Mouse (Mus musculus): ENCODE data around the gene Lsm3. TPM values are rescaled to one million over a fixed set of nuclear protein-coding genes. Genes with fewer than 3 reads are reported as not detected.

Lsm3 gene
- polyA plus RNA-seq, 1 experiment: not detected

DNA sequence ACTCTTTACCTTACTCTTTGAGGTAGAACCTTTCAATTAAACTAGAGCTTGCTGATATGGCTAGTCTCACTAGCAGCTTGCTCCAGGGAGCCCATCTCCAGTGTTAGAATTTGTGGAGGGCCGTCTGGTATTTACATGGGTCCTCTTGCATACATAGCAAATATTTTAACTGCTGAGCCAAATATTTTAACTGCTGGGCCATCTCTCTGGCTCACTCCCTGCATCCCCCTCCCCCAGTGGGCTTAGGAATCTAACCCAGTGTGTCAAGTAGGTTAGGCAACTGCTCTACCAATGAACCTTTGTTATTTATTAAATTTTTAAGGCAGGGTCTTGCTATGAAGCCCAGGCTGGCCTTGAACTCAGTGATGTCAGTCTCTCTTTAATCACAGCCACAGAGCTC is 42.8 kb downstream of the Lsm3 start:
- 63% methylated on average over 1 of the region's 1 CpGs for WGBS
- H3K4me3 ChIP-seq (ENCODE audit: insufficient read depth, low read depth, low read length): no peak overlapping the region
- H3K27ac ChIP-seq (ENCODE audit: insufficient read depth, low read depth, low read length): no peak overlapping the region
- H3K4me1 ChIP-seq (ENCODE audit: control insufficient read depth, insufficient read depth, low read length): no peaks in the 10 kb centered on the region
- TF ChIP-seq CTCF (IDR thresholded peaks at IDR 0.05; ENCODE audit: insufficient read depth, low read depth, low read length) (no peak), POLR2A (IDR thresholded peaks at IDR 0.05; ENCODE audit: insufficient read depth, low read depth, low read length) (no peak)

DNA sequence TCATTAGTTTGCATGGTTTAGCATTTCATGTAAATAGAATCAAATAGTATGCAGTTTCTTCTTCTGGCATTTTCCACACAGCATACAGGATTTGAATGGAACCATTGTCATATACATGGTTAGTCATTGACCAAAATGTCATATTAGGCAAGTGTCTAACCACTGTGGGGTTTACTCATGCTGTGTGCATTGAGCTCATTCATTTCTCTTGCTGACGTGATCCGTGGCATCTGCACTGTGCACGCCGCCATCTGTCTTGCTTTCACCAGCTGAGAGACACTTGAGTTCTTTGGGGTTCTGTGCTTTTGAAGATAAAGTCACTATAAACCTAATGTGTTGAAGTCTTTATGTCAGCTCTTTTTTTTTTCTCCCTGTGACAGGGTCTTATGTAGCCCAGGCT is 43.6 kb downstream of the Lsm3 start:
- no peak overlapping the region for H3K4me3 ChIP-seq (ENCODE audit: insufficient read depth, low read depth, low read length)
- WGBS: 91% methylated on average over 4 of the region's 4 CpGs
- no peak overlapping the region for H3K27ac ChIP-seq (ENCODE audit: insufficient read depth, low read depth, low read length)
- no peaks in the 10 kb centered on the region for H3K4me1 ChIP-seq (ENCODE audit: control insufficient read depth, insufficient read depth, low read length)
- TF ChIP-seq CTCF (IDR thresholded peaks at IDR 0.05; ENCODE audit: insufficient read depth, low read depth, low read length): no peak
- TF ChIP-seq POLR2A (IDR thresholded peaks at IDR 0.05; ENCODE audit: insufficient read depth, low read depth, low read length): no peak

DNA sequence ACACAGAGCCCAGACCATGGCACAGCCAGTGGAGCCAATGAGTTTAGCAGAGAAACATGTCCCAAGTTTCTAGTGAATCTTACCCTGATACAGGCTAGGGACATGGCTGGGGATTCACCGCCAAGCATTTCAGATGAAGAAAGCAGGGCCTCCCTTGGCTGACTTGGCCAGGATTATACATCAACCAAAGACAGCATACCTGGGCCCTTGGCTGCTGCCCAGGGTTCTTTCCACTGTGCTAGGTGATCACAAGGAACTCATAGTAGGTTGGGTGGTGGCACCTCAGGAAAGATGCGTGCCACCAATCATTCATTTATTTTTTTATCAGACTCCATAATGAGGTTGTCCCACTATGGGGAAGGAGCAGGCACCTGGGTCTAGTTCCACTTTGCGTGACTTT is 44.5 kb downstream of the Lsm3 start:
- no peaks in the 10 kb centered on the region for H3K4me1 ChIP-seq (ENCODE audit: control insufficient read depth, insufficient read depth, low read length)
- H3K27ac ChIP-seq (ENCODE audit: insufficient read depth, low read depth, low read length): no peak overlapping the region
- no peak for TF ChIP-seq POLR2A (IDR thresholded peaks at IDR 0.05; ENCODE audit: insufficient read depth, low read depth, low read length)
- no peak overlapping the region for H3K4me3 ChIP-seq (ENCODE audit: insufficient read depth, low read depth, low read length)
- WGBS: 98% methylated on average over 3 of the region's 3 CpGs

DNA sequence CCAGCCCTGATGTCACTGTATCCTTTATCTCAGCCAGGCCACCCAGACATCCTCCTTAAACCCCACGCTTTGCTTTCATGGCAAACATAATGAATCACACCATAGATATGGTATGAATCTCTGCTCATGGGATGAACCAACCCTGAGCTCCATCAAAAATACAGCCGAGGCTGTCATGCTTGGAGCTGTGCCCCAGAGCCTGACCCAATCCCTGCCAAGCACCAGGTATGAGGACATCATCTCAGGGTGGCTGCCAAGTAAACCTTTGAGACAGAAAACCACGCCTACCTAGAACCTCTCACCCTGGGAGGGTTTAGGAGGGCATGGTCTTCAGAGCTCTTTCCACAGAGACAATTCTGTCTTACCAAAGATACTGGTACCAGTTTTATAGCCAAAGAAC is 47.3 kb downstream of the Lsm3 start:
- WGBS: 81% methylated on average over 3 of the region's 3 CpGs

DNA sequence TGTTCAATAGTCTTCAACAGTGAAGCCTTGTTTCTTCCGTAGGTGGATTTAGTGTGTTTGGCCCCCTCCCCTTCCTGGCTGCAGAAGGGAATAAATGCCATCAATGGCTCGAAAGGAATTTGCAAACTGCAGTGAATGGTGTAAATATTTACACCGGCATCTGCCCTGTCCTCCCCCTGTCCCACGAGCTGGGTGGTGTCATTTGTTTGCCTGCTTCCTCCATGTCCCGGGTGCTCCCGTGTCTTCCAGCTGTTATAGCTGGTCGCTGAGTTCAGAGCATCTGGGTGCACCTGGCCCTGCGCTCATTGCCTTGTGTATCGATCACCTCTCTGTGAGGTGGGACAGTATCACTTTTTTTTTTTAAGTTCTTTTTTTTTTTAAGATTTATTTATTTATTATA is 50.7 kb downstream of the Lsm3 start:
- Histone ChIP-seq H3K4me3 (ENCODE audit: insufficient read depth, low read depth, low read length) (no peak overlapping the region), H3K4me1 (ENCODE audit: control insufficient read depth, insufficient read depth, low read length) (no peaks in the 10 kb centered on the region), H3K27ac (ENCODE audit: insufficient read depth, low read depth, low read length) (no peak overlapping the region)
- 76% methylated on average over 9 of the region's 9 CpGs for WGBS
- TF ChIP-seq CTCF (IDR thresholded peaks at IDR 0.05; ENCODE audit: insufficient read depth, low read depth, low read length) (no peak), POLR2A (IDR thresholded peaks at IDR 0.05; ENCODE audit: insufficient read depth, low read depth, low read length) (no peak)

More for the DNA sequence above, 47.3 kb downstream of the Lsm3 start:
- Histone ChIP-seq H3K4me1 (ENCODE audit: control insufficient read depth, insufficient read depth, low read length) (no peaks in the 10 kb centered on the region), H3K27ac (ENCODE audit: insufficient read depth, low read depth, low read length) (no peak overlapping the region), H3K4me3 (ENCODE audit: insufficient read depth, low read depth, low read length) (no peak overlapping the region)
- no peak for TF ChIP-seq POLR2A (IDR thresholded peaks at IDR 0.05; ENCODE audit: insufficient read depth, low read depth, low read length)
- TF ChIP-seq CTCF (IDR thresholded peaks at IDR 0.05; ENCODE audit: insufficient read depth, low read depth, low read length): no peak

Other genes starting within 250 kb of the Lsm3 start
- not detected in 2 replicates for gene Wnt7a, start 104.6 kb upstream of the Lsm3 start, polyA plus RNA-seq (2012; ENCODE audit: insufficient read depth, insufficient read length, low replicate concordance, missing spikeins)
- not detected in 2 replicates for gene Chchd4, start 42.4 kb upstream of the Lsm3 start, polyA plus RNA-seq (2012; ENCODE audit: insufficient read depth, insufficient read length, low replicate concordance, missing spikeins)
- gene Tmem43, start 42.2 kb upstream of the Lsm3 start, polyA plus RNA-seq (2012; ENCODE audit: insufficient read depth, insufficient read length, low replicate concordance, missing spikeins): not detected in 2 replicates
- not detected in 2 replicates for gene Xpc, start within 50 bp of the Lsm3 start, polyA plus RNA-seq (2012; ENCODE audit: insufficient read depth, insufficient read length, low replicate concordance, missing spikeins)
- gene Slc6a6, start 168.1 kb downstream of the Lsm3 start, polyA plus RNA-seq (2012; ENCODE audit: insufficient read depth, insufficient read length, low replicate concordance, missing spikeins): 322 TPM in 1 of 2 replicates, not detected in the other

Data from olfactory bulb, adult 2 months (tissue).